Mouse (Mus musculus) adrenal gland, postnatal 0 days (tissue): ENCODE data around the gene Olfr669. TPM values are rescaled to one million over a fixed set of nuclear protein-coding genes. Genes with fewer than 3 reads are reported as not detected.

Source experiments
- polyA plus RNA-seq: library from polyadenylated mRNA; unstranded; fragments of >200 nt; fragmentation: Nextera tagmentation; extraction: Ambion mirVana; gene quantifications from 2 replicates; pipeline ENCODE4 v1.2.1, GENCODE M21; 2015

Olfr669 gene
- polyA plus RNA-seq, result not detected in 2 replicates

GRCm38 (mm10) chr7:104933940-104934339 is at the start of gene Olfr669:
TSS of gene Olfr669 (plus strand) at chr7:104934240.

GRCm38 (mm10) chr7:104895852-104896251 is 38.2 kb upstream of the Olfr669 start, which contains the start of gene Olfr666:
TSS of gene Olfr666 (minus strand) at chr7:104895952.

GRCm38 (mm10) chr7:104921382-104921781 is 12.7 kb upstream of the Olfr669 start, which contains the start of gene Olfr667:
TSS of gene Olfr667 (minus strand) at chr7:104921482.

GRCm38 (mm10) chr7:104927957-104928356 is 6.1 kb upstream of the Olfr669 start, which contains the start of gene Olfr668:
TSS of gene Olfr668 (minus strand) at chr7:104928057.

GRCm38 (mm10) chr7:104962520-104962919 is 28.5 kb downstream of the Olfr669 start, which contains the start of gene Olfr670:
TSS of gene Olfr670 (minus strand) at chr7:104962620.

GRCm38 (mm10) chr7:104979026-104979425 is 45.0 kb downstream of the Olfr669 start, which contains the start of gene Olfr671:
TSS of gene Olfr671 (minus strand) at chr7:104979126.

Other genes with a start within 250 kb of the Olfr669 start
- gene Olfr661, start 247.7 kb upstream of the Olfr669 start, polyA plus RNA-seq, result not detected in 2 replicates
- gene Usp17le, start 156.8 kb upstream of the Olfr669 start, polyA plus RNA-seq, result not detected in 2 replicates
- gene Usp17lb, start 91.6 kb upstream of the Olfr669 start, polyA plus RNA-seq, result not detected in 2 replicates
- not detected in 2 replicates for gene Usp17la, start 77.2 kb upstream of the Olfr669 start, polyA plus RNA-seq
- gene Olfr665, start 56.2 kb upstream of the Olfr669 start, polyA plus RNA-seq, result not detected in 2 replicates
- gene Olfr666, start 38.3 kb upstream of the Olfr669 start, polyA plus RNA-seq, result not detected in 2 replicates
- gene Olfr667, start 12.8 kb upstream of the Olfr669 start, polyA plus RNA-seq, result not detected in 2 replicates
- gene Olfr668, start 6.2 kb upstream of the Olfr669 start, polyA plus RNA-seq, result not detected in 2 replicates
- not detected in 2 replicates for gene Olfr670, start 28.4 kb downstream of the Olfr669 start, polyA plus RNA-seq
- gene Olfr671, start 44.9 kb downstream of the Olfr669 start, polyA plus RNA-seq, result not detected in 2 replicates
- not detected in 2 replicates for gene Olfr672, start 67.8 kb downstream of the Olfr669 start, polyA plus RNA-seq
- gene Olfr675, start 94.2 kb downstream of the Olfr669 start, polyA plus RNA-seq, result not detected in 2 replicates
- gene Olfr676, start 98.5 kb downstream of the Olfr669 start, polyA plus RNA-seq, result not detected in 2 replicates
- gene Olfr677, start 117.1 kb downstream of the Olfr669 start, polyA plus RNA-seq, result not detected in 2 replicates
- not detected in 2 replicates for gene Olfr678, start 130.2 kb downstream of the Olfr669 start, polyA plus RNA-seq
- gene Olfr679, start 147.0 kb downstream of the Olfr669 start, polyA plus RNA-seq, result not detected in 2 replicates
- not detected in 2 replicates for gene Olfr680-ps1, start 158.6 kb downstream of the Olfr669 start, polyA plus RNA-seq
- not detected in 2 replicates for gene Olfr681, start 182.6 kb downstream of the Olfr669 start, polyA plus RNA-seq
- not detected in 2 replicates for gene Olfr683, start 212.8 kb downstream of the Olfr669 start, polyA plus RNA-seq
- gene Olfr684, start 229.4 kb downstream of the Olfr669 start, polyA plus RNA-seq, result not detected in 2 replicates